Comparison of ENCODE assay signal across 8 mouse cellular contexts in the genomic region with DNA sequence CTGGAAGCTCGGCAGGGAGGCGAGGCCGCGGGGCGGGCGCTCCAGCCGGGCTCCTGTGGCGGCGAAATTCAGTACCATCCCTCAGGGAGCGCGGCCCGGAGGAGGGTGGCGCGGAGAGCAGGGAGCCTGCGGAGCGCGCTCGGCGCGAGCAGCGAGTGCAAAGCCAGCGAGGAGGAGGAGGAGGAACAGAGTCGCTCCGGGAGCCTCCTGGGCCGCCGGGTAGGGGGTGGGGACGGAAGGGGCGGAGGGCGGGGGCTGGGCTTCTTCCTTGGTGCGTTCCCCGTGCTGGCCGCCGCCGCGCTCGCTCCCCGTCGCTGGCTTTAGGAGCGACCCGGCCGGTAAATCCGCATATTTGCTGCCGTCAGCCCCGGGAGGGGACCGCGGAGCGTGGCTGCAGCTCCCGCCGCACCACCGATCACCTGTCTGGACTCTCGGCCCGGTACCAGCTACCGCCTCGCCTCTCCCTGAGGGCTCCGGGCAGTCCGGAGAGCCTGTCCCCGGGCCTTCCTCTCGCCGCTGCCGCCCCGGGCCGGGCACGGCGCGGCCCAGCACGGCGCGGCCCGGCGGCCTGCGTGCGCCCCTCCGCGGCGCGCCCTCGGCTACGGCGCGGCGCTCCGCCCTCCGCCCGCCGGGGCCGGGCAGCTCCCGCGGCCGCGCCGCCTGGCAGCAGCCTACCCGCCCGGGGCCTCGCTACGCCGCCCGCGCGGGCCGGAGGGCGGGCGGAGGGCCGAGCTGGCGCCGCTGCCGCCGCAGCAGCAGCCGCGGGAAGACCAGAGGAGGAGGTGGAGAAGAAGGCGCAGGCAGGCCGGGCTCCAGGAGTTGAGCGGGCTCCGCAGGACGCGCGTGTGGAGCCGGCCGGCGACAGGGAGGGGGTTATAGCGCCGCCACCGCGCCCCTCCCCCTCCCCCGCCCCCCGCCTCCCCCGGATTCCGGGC. TPM values are rescaled to one million over a fixed set of nuclear protein-coding genes. Genes with fewer than 3 reads are reported as not detected.
DNase-seq lines count a peak whose midpoint lies in the region; ATAC-seq and TF ChIP-seq lines count a peak whose summit lies in the region.

No protein-coding gene starts in this region.

- no peaks in the 10 kb centered on the region for H3K36me3 ChIP-seq in hindbrain, embryonic 13.5 days

- POLR2A ChIA-PET in Patski (lab: Charles Lee) = interaction anchor here (0.6 to 2.3 kb wide), 15 partner anchors 11 to 138 kb away, joined by 3 to 9 read pairs (median 4); no protein-coding TSS in a partner anchor

- in situ Hi-C loops in Patski (cut with MboI; ENCODE audit: low pct_unique_long_range_greater_than_20kb) = loop anchor here (10.0 kb wide), 1 partner anchor 240 kb away; the partner anchor contains the start of gene Fam20c

- H3K4me3 ChIP-seq in hindbrain, embryonic 13.5 days = peak overlapping the region; percentile 73

- H3K4me2 ChIP-seq in hindbrain, embryonic 13.5 days = peak overlapping the region; percentile 89

- peaks cover 80% of the 10 kb centered on the region for H3K4me1 ChIP-seq in hindbrain, embryonic 13.5 days (replicated peaks)

- no peaks in the 10 kb centered on the region for H3K9me3 ChIP-seq in hindbrain, embryonic 13.5 days

- under 1% methylated on average over 81 of the region's 127 CpGs for WGBS in hindbrain, embryonic 13.5 days

- H3K27ac ChIP-seq in hindbrain, embryonic 13.5 days = peak overlapping the region; percentile 89

- H3K27me3 ChIP-seq in Patski = no peaks in the 10 kb centered on the region
- H3K27me3 ChIP-seq in hindbrain, embryonic 13.5 days = peaks cover 77% of the 10 kb centered on the region

- ATAC-seq in Patski = peak; percentile 40
- ATAC-seq in hindbrain, embryonic 13.5 days (ENCODE audit: low FRiP score) = peak; percentile 51

- DNase-seq in Patski (ENCODE audit: low read depth, low spot score) = no peak
- DNase-seq in cerebellum, adult 9-10 months = peak; percentile 46
- DNase-seq in frontal cortex, postnatal 36 days (ENCODE audit: low spot score in 2 of 2) = peak; percentile 68 to 78
- peak; percentile 77 to 81 for DNase-seq in layer of hippocampus, postnatal 36 days
- peak; percentile 74 for DNase-seq in lung, postnatal 25 days (ENCODE audit: low spot score)
- peak; percentile 70 to 74 for DNase-seq in right cerebral cortex, adult 2 months (ENCODE audit: low spot score in 2 of 2)
- no peak for DNase-seq in c-Kit-positive CD71-positive TER-119-positive erythroid progenitor cells, embryonic 14.5 days (ENCODE audit: low spot score)

- H3K9ac ChIP-seq in hindbrain, embryonic 13.5 days = peak overlapping the region; percentile 83

- no peak for TF ChIP-seq CTCF in Patski (IDR thresholded peaks at IDR 0.05)

- CTCF ChIA-PET in Patski (lab: Charles Lee) = interaction anchor here (1.2 to 2.7 kb wide), 4 partner anchors 10 to 138 kb away, joined by 4 to 9 read pairs (median 7); no protein-coding TSS in a partner anchor

RNA-seq across cellular contexts. Expression of gene Pdgfa, which starts 2.1 kb away (rescaled TPM):
- polyA plus RNA-seq in Patski (2021) = 35.4 TPM
- polyA plus RNA-seq in hindbrain, embryonic 13.5 days (2015; fragmentation: Nextera tagmentation; extraction: Ambion mirVana) = 13.7 and 14.5 TPM in 2 replicates
- total RNA-seq in layer of hippocampus, postnatal 36 days (2021) = 10 to 100 TPM; 36.1 to 40.8 TPM

Comparison
In these comparisons a context has a peak if more than half of its experiments do, and no peak if none do; other contexts are left out.
1. DNase-seq: peak in cerebellum, adult 9-10 months (single experiment), frontal cortex, postnatal 36 days (2 of 2), layer of hippocampus, postnatal 36 days (2 of 2), lung, postnatal 25 days (single experiment) and right cerebral cortex, adult 2 months (2 of 2); none in Patski (single experiment) and c-Kit-positive CD71-positive TER-119-positive erythroid progenitor cells, embryonic 14.5 days (single experiment).